Mouse (Mus musculus) spleen, adult 2 months (tissue): Measurements from ENCODE around the gene Cdh11. TPM values are rescaled to one million over a fixed set of nuclear protein-coding genes. Genes with fewer than 3 reads are reported as not detected.

ENCODE experiments used
- DNase-seq, 2 experiments: peaks; one replicate each; pipeline versions ENCODE4 v3.0.0 to v3.0.0-alpha.2; 2012 to 2021; ENCODE audit warnings: low spot score in 2 of 2, low read depth in 1 of 2
- H3K27ac ChIP-seq: fragments of 200-500 bp; 2 replicates; pipeline ENCODE4 v1.5.1; 2012; ENCODE audit warnings: low read length, inconsistent platforms; ENCODE audit not compliant: insufficient read depth
- H3K27me3 ChIP-seq: fragments of 200-500 bp; 2 replicates; pipeline ENCODE4 v1.6.1; 2012; ENCODE audit warnings: mild to moderate bottlenecking, moderate library complexity, low read length, inconsistent platforms; ENCODE audit not compliant: control insufficient read depth, insufficient read depth
- H3K36me3 ChIP-seq: fragments of 200-500 bp; 2 replicates; pipeline ENCODE4 v1.6.1; 2012; ENCODE audit warnings: mild to moderate bottlenecking, low read length, inconsistent platforms; ENCODE audit not compliant: control insufficient read depth, insufficient read depth
- H3K4me1 ChIP-seq: fragments of 200-500 bp; 2 replicates; pipeline ENCODE4 v1.6.1; 2011; ENCODE audit warnings: inconsistent platforms; ENCODE audit not compliant: control insufficient read depth, insufficient read depth, insufficient read length
- H3K4me3 ChIP-seq: fragments of 200-500 bp; 2 replicates; pipeline ENCODE4 v1.5.1; 2011; ENCODE audit warnings: mild to moderate bottlenecking, inconsistent platforms; ENCODE audit not compliant: insufficient read depth, insufficient read length; ENCODE audit errors: extremely low read depth
- CTCF ChIP-seq: fragments of 200-500 bp; IDR thresholded peaks from 2 replicates; pipeline ENCODE4 v1.5.1; 2011; ENCODE audit warnings: mild to moderate bottlenecking, inconsistent platforms; ENCODE audit not compliant: insufficient read depth, insufficient read length, insufficient replicate concordance; ENCODE audit errors: extremely low read depth
- POLR2A ChIP-seq: fragments of 200-500 bp; IDR thresholded peaks from 2 replicates; pipeline ENCODE4 v1.6.1; 2011; ENCODE audit warnings: low read depth, low read length, inconsistent platforms
- WGBS: fragments of 180-500 bp; shearing (Covaris S2); methylation state at CpG from one replicate; pipeline ENCODE4 v1.1.7; 2018; 5-methylcytosine and 5-hydroxymethylcytosine counted together
- polyA plus RNA-seq: library from polyadenylated mRNA; depleted of rRNA; stranded (reverse); fragments of >200 nt; gene quantifications from 2 replicates; pipeline ENCODE4 v1.2.3, GENCODE M21; 2012

Gene Cdh11
- polyA plus RNA-seq, 1 experiment: 4.6 TPM

GRCm38 (mm10) chr8:102593899-102594298 is 191.5 kb downstream of the Cdh11 start:
- Histone ChIP-seq H3K36me3 (no peaks in the 10 kb centered on the region), H3K27ac (no peak overlapping the region), H3K4me1 (no peaks in the 10 kb centered on the region), H3K4me3 (no peak overlapping the region), H3K27me3 (no peaks in the 10 kb centered on the region)
- TF ChIP-seq CTCF: no peak
- no peak for TF ChIP-seq POLR2A
- DNase-seq: no peak
- WGBS: 77% methylated on average over 6 of the region's 6 CpGs
